Mouse (Mus musculus) retina, embryonic 14.5 days (tissue): ENCODE measurements around the gene Chst2.

ENCODE experiments used
- DNase-seq: peaks from one replicate; pipeline ENCODE4 v3.0.0-alpha.2; 2015; ENCODE audit warnings: low spot score

Gene Chst2

GRCm38 (mm10) chr9:95365882-95366281 lies 40.6 kb downstream of the Chst2 start:
- DNase-seq: no peak

- no peak for DNase-seq
Observed at GRCm38 (mm10) chr9:95353829-95354391, 52.6 kb downstream of the Chst2 start.

- DNase-seq: no peak
Observed at GRCm38 (mm10) chr9:95351968-95352367, 54.6 kb downstream of the Chst2 start.

- no peak for DNase-seq
Observed at GRCm38 (mm10) chr9:95350550-95350949, 56.0 kb downstream of the Chst2 start.
